Mouse (Mus musculus) B cell, adult 2 months (primary cell): ENCODE results near the gene Tnnt1.
A peak's percentile ranks its signal among the peaks of the same experiment; 100 is the strongest.

Experiments used
- DNase-seq, 2 experiments: peaks; one replicate each; pipeline ENCODE4 v3.0.0; 2022

Tnnt1 gene

DNA sequence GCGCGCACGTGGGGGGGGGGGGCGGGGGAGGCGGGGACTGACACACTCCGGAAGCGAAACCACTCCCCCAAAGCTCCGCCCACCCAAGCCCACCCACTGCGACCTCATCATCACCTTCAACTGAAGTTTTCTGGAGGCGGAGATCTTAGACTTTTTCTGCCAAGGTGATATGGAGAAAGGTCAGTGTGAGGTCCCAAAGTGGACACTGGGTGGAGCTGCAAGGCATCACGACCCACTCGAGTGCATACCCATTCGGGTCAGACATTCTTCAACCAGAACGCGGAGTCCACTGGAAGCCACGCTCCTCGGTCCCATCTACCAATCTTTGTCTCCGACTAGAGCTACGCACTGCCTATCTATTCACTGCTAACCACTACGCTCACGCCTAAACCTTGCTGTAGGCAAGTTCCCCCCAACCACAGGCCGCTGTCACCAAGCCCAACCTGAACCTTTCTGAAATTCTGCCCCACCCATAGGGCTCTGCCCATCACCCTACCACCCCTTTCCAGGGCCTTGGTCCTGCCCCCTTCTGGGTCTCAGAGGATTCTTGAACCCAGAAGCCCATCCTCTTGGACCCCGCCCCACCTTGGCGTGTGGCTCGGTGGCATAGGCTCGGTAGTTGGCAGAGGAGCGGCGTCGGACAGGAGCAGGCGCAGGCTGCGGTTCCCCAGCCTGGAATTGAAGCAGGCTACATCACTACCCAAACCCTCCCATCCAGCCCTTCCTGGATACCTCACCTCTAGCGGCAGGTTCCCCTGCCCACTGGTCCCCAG is 5.2 kb upstream of the Tnnt1 start:
- DNase-seq = no peak

DNA sequence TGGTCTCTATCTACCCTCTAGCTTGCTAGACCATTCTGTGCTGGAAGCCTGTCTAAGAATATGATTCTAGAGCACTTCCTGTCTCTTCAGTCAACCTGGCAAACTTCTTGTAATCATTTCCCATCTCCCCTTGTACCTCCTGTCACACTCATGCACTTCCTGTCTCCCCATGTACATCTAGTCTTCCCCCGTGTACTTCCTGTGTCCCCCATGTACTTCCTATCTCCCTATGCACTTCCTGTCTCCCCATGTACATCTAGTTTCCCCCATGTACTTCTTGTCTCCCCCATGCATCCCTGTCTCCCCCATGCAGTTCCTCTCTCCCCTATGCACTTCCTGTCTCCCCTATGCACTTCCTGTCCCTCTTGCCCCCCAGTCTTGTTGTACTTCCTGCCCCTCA is 2.3 kb upstream of the Tnnt1 start:
- DNase-seq = no peak

DNA sequence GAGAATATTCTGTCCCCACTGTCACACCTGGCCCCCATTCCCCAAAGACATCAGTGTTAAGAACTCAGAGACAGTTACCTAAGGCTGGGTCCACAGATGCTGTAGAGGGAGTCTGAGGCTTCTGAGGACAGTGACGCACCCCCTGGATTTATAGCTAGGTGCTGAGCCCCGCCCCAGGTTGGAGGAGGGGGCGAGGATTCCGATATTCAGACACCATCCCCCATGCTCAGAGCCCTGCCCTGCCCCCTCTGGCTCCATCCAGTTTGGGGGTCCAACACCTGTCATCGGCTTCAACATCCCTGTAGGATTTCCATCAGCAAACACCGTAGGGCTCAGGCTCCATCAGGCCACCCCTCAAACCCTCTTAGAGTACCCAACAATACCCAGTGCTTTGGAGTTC is 329 bp downstream of the Tnnt1 start:
- no peak for DNase-seq

DNA sequence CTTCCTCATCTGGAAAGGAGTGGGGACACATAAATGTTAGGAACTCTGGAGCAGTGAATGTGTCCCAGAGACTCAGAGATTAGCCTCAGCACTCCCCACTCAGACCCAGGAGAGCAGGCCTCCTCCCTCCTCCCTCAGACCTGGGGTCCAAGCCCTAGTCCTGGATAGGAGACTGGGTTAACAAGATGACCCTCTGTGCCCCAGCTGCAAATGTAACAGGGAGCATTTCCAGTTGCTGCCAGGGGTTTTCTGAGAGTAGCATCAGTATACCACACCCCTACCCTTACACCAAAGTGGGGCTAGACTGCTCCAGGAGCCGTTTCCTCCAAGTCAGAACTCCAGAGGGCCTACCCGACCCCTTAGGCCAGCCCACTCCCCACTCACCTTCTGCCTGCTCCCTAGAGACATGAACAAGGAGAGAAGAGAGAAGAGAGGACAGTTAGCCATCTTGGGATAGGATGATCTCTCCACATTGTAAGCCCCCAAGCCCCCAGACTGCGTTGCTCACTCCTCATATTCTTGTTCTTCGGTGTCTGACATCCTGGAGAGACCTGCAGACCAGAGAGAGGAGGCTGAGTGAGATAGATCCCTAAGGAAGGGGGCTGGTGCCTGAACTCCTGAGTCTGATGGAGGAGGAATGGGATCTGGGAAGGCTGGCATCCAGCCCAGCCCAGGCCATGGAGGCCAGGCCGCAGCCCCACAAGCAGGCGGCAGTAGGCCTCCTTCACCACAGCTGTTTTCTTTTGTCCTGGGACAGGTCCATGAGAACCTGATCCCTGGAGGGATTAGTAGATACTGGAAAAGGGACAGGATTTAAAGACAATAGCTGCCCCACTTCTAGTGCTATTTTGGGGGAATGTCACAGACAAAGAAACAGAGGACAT is 2.1 kb downstream of the Tnnt1 start:
- DNase-seq = no peak

DNA sequence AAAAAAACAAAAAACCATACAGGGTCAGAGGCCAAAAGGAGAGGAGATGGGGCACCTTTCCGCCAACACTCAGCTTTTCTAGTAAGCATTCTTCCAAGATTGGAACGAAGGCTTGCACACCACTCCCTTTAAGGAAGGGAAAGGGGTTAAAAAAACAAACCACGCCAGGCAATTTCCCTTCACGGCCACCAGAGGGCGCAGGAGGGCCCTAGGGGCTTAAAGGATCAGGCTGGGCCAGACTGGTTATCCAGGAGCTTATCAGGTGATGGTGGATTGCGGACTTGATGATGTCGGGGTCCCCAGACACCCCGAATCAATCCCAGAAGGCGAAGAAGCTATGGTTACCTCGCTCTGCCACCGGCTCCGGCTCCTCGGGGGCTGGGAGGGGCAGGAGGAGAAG is 2.9 kb downstream of the Tnnt1 start:
- DNase-seq = peak; percentile 65 to 70

DNA sequence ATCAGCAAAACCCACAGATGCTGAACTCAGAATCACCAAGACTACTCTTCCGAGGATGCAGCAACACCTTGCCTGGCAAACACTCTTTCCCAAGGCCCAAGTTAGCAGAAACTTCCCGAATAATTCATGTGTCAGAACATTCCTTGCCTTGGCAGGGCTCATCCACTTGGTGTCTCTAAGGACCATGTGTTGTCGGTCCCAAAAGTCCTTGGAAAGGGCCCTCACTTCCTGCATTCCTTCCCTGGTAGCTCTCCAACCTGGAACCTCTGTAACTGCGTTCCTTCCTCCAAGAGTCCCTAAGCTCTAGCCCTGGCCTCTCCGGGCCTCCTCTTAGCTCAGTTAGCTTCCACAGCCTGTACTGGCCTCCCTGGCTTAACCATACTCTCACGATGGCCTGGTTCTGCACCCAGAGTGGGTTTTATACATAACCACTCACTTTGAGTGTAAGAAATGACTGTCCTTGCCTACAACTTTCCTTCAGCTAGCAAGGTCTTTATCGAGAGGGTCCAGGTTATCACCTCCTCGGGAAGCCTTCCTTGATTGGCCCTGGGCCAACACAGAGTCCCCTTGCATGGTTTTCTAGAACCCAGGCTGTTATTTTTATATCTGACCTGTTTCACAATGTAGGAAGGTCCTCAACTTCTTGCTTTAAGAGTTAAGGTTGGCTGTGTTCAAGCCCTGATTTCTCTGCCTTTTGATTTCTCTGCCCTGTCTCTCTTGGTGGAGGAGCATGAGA is 4.5 kb downstream of the Tnnt1 start:
- no peak for DNase-seq

DNA sequence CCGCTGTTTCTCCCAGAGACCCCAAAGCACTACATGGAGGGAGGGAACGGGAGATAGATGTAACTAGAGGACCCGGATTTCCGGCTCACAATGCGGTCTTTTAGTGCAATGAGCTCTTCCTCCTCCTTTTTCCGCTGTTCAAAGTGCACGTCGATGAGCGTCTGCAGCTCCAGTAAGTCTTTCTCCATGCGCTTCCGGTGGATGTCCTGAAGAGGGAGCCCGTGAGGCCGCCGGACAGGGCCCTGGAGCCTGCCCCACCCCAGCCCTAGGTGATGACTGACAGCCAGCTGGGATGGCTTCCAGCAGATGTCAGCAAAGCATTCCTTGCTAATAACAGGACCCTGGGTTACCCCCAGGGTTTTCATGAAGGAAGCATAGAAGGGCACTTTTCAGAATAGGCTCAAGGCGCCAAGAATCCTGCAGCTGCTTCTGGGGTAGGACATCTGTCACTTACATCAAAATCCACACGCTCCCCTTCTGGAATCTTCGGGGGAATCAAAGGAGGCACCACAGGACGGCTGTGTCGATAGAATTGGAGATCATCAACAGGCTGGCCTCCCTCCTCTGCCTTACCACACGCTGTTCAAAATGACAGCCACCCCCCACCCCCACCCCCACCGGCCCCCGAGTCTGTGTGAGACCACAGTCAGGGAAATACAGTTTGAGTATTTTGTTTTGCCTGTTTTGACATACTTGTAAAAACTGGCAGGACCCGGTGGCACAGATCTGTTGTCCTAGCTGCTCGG is 6.1 kb downstream of the Tnnt1 start:
- peak; percentile 73 to 74 for DNase-seq

DNA sequence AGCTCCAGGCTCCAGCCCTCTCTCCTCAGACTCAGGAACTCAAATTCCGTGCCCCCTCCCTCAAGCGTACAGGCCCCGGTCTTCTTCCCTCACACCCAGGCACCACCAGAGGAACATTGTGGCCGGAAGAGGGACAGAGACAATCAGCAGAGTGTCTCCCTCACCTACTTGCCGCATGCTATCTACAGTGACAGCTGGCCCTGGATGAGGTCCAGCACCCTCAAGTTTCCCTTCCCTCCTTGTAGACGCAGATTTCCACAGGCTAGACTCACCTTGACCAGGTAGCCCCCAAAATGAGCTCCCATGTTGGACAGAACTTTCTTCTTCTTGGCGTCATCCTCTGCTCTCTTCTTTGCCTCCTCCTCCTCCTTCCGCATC is 7.5 kb downstream of the Tnnt1 start:
- DNase-seq = no peak

DNA sequence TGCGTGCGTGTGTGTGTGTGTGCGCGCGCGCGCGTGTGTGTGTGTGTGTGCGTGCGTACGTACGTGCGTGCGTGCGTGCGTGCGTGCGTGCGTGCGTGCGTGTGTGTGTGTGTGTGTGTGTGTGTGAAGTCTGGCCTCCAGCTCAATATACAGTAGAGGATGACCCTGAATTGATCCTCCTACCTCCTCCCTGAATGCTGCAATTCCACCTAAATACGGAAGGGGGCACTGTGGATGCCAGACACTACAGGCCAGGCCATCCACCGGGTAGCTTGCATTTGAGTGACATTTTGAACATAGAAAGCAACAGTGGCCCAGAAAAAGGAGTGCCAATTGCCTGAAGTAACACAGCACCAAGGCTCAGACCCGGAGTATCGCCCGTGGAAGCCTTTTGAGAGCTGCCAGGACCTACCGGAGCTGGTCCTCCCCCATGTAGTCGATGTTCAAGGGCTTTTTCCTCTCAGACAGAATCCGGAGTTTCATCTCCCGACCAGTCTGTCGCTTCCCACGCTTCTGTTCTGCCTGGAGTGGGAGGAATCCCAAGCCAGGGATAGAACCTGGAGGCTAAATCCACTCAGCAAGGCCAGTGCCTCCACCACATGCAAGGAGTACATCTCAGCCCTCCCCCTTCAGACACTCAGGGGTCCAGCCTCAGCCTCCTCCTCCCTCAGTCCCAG is 8.0 kb downstream of the Tnnt1 start:
- DNase-seq = no peak

DNA sequence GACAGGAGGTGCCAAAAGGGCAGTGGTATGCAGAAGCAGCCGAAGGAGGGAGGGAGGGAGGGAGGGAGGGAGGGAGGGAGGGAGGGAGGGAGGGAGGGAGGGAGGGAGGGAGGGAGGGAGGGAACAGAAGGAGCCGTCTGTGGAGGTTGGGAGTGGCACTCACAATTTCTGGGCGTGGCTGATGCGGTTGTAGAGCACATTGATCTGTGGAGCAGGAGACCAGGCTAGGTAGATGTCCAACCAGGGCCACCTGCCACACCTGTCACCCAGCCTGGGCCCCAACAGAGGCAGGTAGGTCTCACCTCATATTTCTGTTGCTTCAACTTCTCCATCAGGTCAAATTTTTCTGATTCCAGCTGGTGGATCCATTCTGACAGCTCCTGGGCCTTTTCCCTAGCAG is 9.0 kb downstream of the Tnnt1 start:
- no peak for DNase-seq

DNA sequence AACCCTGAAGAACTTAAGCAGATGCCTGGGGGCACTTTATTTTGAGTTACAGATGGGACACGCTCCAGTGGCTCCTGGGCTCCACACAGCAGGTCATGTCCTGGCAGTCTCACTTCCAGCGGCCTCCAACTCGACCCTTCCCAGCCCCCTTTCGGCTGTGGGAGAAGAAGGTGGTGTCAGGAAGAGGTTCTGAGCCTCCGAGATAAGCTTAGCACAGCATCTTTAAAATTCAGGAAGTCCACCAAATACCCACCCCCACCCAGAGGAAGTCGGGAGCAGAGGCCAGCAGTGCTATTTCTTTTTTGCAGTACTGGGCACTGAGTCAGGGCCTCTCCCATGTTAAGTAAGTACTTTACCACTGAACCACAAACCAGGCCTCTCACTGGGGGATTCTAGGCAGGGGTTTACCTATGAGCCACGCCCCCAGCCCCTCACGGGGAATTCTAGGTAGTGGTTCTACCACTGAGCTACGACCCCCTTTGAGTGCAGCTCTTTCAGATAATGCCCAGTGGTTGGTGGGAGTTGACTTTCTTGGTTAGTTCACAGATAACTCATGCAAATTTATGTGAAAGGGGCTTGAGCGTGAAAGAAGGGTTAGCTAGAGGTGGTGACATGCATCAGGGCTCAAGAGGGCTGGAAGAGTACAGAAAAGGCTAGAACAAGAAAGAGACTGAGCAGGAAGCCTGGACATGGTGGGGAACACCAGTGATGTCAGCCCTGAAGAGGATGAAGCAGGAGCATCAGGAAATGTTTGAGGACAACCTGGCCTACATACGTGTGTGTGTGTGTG is 11.3 kb downstream of the Tnnt1 start:
- DNase-seq = no peak

DNA sequence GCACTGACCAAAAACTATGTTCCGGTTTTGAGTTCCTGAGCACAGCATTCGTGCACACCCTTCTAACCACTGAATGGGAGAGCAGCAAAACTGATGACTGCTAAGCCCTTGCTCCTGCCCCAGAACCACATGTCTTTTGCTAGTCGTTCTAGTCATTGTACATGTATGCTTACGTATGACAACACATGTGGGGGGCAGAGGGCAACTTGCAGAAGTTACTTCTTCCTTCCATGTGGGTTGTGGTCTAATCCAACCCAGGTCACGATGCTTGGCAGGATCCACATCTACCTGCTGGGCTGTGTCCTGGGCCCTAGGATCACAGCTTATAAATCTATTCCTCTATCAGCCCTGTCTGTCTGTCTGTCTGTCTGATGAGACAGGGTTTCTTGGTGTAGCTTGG is 12.3 kb downstream of the Tnnt1 start:
- no peak for DNase-seq

DNA sequence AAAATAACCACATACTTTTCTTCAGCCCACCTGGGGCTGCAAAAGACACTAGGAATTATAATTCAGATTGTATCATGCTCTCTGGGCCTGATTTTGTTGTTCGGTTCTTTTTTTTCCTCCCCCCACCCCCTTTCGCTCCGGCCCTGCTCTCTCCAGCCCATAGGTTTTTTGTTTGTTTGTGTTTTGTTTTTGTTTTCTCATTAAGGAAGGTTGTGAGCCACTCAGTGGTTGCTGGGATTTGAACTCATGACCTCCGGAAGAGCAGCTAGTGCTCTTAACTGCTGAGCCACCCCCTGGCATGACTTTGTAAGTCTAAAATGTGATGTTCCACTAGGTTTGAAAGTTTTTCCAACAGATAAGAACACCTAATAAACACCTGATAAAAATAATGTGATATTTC is 13.1 kb downstream of the Tnnt1 start:
- DNase-seq = no peak

DNA sequence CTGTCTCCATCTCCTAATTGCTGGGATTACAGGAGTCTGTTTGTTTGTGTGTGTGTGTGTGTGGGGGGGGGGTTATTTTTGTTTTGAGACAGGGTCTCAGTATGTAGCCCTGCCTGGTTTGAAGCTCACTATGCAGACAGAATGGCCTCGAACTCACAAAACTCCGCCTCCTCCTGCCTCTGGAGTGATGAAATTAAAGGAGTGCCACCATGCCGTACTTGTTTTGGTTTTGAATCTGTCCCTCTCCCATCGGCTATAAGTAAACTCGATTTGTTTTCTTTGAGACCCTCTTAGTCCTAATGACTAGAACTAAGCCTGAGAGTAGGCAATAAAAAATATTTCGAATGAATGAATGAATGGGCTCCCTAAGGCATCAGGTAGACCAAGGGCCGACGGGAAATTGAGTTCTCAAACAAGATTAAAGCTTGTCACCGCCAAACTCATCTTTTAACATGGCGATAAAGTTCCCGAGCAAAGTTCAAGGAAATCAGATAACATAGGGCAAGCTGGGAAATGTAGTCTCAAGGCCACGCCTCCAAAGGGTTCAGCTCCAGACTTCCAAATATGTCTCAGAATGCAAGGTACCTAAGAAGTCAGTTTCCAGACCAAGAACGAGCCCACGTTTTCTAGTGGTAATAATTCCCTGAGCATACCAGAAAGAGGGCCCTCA is 13.6 kb downstream of the Tnnt1 start:
- DNase-seq = no peak

DNA sequence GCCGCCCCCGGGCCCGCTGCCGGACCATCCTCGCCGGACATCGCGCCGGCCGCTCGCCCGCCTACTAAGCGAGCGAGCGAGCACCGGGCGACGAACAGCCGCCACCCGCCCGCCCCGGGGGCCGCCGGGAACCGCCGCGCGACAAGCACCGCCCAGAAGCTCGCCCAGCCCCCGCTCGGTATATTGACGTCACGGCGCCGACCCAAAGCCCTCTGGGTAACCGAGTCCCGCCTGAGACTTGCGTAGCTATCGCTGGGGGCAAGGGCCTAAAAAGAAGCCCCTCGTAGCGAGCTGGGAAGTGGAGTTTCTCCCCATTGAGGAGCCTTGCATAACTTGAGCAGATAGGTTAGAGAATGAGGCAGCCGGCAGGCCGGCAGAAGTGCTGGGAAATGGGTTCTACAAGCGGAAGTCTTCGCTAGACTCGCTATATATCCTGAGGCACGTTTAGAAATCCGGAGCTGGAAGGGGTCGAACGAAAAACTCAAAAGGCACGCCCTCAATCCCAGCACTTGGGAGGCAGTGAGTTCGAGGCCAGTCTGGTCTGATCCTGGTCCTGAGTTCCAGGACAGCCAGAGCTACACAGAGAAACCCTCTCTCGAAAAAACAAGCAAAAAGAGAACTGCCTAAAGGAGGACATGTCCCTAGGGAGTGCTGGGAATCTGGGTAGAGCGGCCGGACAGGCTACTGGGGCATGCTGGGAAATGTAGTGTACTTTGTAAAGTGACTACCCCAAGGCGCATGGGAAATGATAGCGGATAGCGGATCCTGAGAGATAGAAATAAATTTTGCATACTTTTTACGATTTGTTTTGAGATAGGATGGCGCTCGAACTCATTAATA is 14.4 kb downstream of the Tnnt1 start, which contains the start of gene Ppp1r12c:
Gene Ppp1r12c (minus strand): TSS at position 123 of the 840 bp plus-strand sequence.
- peak; percentile 96 for DNase-seq

DNA sequence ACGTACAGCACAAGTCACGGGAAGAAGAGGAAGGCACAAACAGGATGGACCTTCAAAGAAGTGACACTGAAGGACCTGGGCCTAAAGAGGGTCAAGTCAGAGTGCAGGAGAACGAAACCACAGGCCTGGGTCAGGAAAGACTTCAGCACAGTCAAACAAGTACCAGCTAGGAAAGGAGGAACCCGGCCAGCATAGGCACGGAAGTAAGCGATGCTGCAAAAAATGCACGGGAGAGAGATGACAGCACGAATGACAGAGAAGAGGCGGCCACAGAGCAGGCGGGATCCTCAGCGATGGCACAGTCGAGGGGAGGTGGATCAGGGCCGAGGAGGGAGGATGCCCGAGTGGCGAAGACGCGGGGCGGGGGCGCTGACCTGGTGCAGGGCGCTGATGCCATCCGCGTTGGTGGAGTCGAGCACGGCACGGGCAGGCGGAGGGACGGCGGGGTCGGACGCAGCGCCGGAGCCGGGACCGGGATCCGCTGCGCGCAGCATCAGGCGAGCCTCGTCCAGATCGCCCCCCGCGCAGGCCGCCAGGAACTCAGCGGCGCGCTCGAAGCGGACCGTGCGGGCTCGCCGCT is 15.2 kb downstream of the Tnnt1 start:
- peak; percentile 57 to 59 for DNase-seq

DNA sequence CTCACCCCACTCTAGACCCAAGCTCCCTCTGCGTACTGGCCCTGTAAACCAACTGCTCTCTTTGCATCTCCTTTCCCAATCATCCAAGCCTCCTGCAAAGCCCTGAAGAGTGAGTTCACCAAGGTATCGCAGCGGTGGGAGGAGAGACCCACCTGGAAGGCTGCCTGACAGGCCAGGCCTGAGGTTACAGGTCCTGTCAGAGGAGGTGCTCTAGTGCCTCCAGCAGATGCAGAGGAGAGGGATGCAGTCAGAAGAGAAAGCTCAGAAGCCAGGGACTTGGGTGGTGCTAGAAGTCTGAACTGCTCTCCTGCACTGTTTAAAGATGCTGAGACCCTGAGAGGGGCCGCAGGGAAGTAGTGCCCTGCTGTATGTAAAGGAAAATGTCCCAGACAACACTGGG is 17.1 kb downstream of the Tnnt1 start:
- no peak for DNase-seq

DNA sequence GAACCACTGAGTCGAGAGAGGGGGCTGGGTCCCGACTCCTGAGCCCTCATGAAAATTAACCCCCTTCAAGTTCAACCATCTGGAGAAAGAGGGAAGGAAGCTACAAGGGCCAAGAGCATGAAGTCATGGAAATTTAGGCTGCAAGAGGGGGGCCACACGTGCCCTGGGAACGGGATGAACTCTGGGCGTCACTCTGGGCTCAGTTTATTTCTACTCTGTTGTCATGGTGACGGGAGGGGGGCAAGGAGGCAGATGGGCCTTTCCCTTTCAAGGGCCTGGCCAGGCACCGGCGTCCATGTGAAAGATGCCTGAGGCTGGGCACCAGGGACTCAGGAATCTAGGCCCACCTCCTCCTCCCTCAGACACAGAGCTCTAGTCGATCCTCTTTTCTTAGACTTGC is 17.9 kb downstream of the Tnnt1 start:
- no peak for DNase-seq

DNA sequence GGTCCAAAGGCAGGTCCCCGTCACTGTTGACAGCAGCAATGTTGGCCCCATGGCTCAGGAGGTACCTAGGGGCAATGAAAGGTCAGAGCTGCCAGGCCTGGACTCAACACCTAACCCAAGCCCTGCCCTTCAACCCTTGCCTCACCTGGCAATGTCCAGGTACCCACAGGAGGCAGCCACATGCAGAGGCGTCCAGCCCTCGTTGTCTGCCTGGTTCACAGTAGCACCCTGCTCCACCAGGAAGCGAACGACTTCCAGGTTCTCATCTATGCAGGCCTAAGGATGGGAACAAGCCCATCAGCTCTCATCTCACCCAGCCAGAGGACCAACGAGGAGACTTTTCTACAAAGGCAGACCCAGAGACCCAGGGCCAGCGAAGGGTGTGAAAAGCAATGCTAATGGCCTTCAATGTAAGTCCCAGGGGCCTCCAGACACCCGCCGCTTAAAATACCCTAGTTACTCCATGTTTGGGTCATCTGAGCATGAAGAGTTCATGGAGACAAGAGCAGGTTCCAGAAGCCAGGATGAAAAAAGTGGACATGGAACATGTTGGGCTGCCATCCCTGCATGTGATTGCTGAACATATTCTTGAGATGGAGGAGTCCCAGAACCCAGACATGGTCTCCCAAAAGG is 18.8 kb downstream of the Tnnt1 start:
- DNase-seq = no peak
